Mouse (Mus musculus): ENCODE data around the gene Cacnb1. TPM values are rescaled to one million over a fixed set of nuclear protein-coding genes. Genes with fewer than 3 reads are reported as not detected.
A peak's percentile ranks its signal among the peaks of the same experiment; 100 is the strongest.

Gene Cacnb1
- polyA plus RNA-seq, 1 experiment from 2014 or later = 5.8 TPM

GRCm38 (mm10) chr11:97983983-97984382 is 38.9 kb downstream of the Cacnb1 start:
- no peak for ATAC-seq (replicated peaks; ENCODE audit: insufficient number of reproducible peaks, insufficient read depth, low FRiP score, low read depth)
- 71% methylated on average over 1 of the region's 1 CpGs for WGBS
- Histone ChIP-seq H3K36me3 (no peaks in the 10 kb centered on the region), H3K4me2 (no peak overlapping the region), H3K9me3 (replicated peaks) (no peaks in the 10 kb centered on the region), H3K27me3 (peaks cover 34% of the 10 kb centered on the region), H3K27ac (no peak overlapping the region), H3K4me3 (no peak overlapping the region), H3K4me1 (replicated peaks) (peaks cover 27% of the 10 kb centered on the region), H3K9ac (no peak overlapping the region)

GRCm38 (mm10) chr11:97983506-97983905 is 39.3 kb downstream of the Cacnb1 start:
- Histone ChIP-seq H3K27me3 (peaks cover 34% of the 10 kb centered on the region), H3K9ac (no peak overlapping the region), H3K4me1 (replicated peaks) (peaks cover 27% of the 10 kb centered on the region), H3K9me3 (replicated peaks) (no peaks in the 10 kb centered on the region), H3K4me2 (no peak overlapping the region), H3K36me3 (no peaks in the 10 kb centered on the region), H3K4me3 (no peak overlapping the region), H3K27ac (no peak overlapping the region)
- ATAC-seq (replicated peaks; ENCODE audit: insufficient number of reproducible peaks, insufficient read depth, low FRiP score, low read depth) = no peak
- 95% methylated on average over 3 of the region's 3 CpGs for WGBS

GRCm38 (mm10) chr11:97982721-97983120 is 40.1 kb downstream of the Cacnb1 start:
- 81% methylated on average over 9 of the region's 9 CpGs for WGBS
- no peaks in the 10 kb centered on the region for H3K36me3 ChIP-seq
- no peak overlapping the region for H3K4me2 ChIP-seq
- no peaks in the 10 kb centered on the region for H3K9me3 ChIP-seq (replicated peaks)
- ATAC-seq (replicated peaks; ENCODE audit: insufficient number of reproducible peaks, insufficient read depth, low FRiP score, low read depth) = no peak
- no peak overlapping the region for H3K9ac ChIP-seq
- peaks cover 29% of the 10 kb centered on the region for H3K4me1 ChIP-seq (replicated peaks)
- H3K27me3 ChIP-seq = peaks cover 35% of the 10 kb centered on the region
- no peak overlapping the region for H3K27ac ChIP-seq
- no peak overlapping the region for H3K4me3 ChIP-seq

GRCm38 (mm10) chr11:97980531-97980966 is 42.3 kb downstream of the Cacnb1 start:
- H3K4me1 ChIP-seq (replicated peaks) = peaks cover 10% of the 10 kb centered on the region; the same call in 1 of the 2 replicates
- no peak overlapping the region for H3K4me2 ChIP-seq
- WGBS = 50% methylated on average over 9 of the region's 9 CpGs
- H3K9me3 ChIP-seq (replicated peaks) = no peaks in the 10 kb centered on the region
- H3K36me3 ChIP-seq = no peaks in the 10 kb centered on the region
- no peak overlapping the region for H3K9ac ChIP-seq
- H3K4me3 ChIP-seq = no peak overlapping the region
- H3K27ac ChIP-seq = no peak overlapping the region
- peak; percentile 36; the same call in 1 of the 2 replicates for ATAC-seq (replicated peaks; ENCODE audit: insufficient number of reproducible peaks, insufficient read depth, low FRiP score, low read depth)
- peaks cover 22% of the 10 kb centered on the region for H3K27me3 ChIP-seq

GRCm38 (mm10) chr11:97979824-97980495 is 42.9 kb downstream of the Cacnb1 start:
- Histone ChIP-seq H3K9ac (no peak overlapping the region), H3K4me2 (no peak overlapping the region), H3K4me3 (no peak overlapping the region), H3K27me3 (peaks cover 17% of the 10 kb centered on the region), H3K27ac (no peak overlapping the region), H3K9me3 (replicated peaks) (no peaks in the 10 kb centered on the region), H3K4me1 (replicated peaks) (peaks cover 8% of the 10 kb centered on the region; the same call in 1 of the 2 replicates), H3K36me3 (no peaks in the 10 kb centered on the region)
- no peak for ATAC-seq (replicated peaks; ENCODE audit: insufficient number of reproducible peaks, insufficient read depth, low FRiP score, low read depth)
- WGBS = 68% methylated on average over 10 of the region's 10 CpGs

GRCm38 (mm10) chr11:97978392-97978791 is 44.4 kb downstream of the Cacnb1 start:
- Histone ChIP-seq H3K36me3 (no peaks in the 10 kb centered on the region), H3K9ac (no peak overlapping the region), H3K4me3 (no peak overlapping the region), H3K4me2 (no peak overlapping the region), H3K27me3 (peaks cover 7% of the 10 kb centered on the region; the same call in 1 of the 2 replicates), H3K4me1 (replicated peaks) (peaks cover 8% of the 10 kb centered on the region; the same call in 1 of the 2 replicates), H3K9me3 (replicated peaks) (no peaks in the 10 kb centered on the region), H3K27ac (no peak overlapping the region)
- WGBS = 68% methylated on average over 13 of the region's 13 CpGs
- 0 out of 2 replicates have a peak, but pooled peaks have one; percentile 15 for ATAC-seq (replicated peaks; ENCODE audit: insufficient number of reproducible peaks, insufficient read depth, low FRiP score, low read depth)

GRCm38 (mm10) chr11:97977797-97978196 is 45.0 kb downstream of the Cacnb1 start:
- no peak overlapping the region for H3K27ac ChIP-seq
- 0 out of 2 replicates have a peak, but pooled peaks cover 4% of the 10 kb centered on the region for H3K27me3 ChIP-seq
- H3K4me1 ChIP-seq (replicated peaks) = peaks cover 8% of the 10 kb centered on the region; the same call in 1 of the 2 replicates
- no peaks in the 10 kb centered on the region for H3K36me3 ChIP-seq
- 73% methylated on average over 5 of the region's 5 CpGs for WGBS
- H3K9me3 ChIP-seq (replicated peaks) = no peaks in the 10 kb centered on the region
- H3K9ac ChIP-seq = no peak overlapping the region
- H3K4me3 ChIP-seq = no peak overlapping the region
- ATAC-seq (replicated peaks; ENCODE audit: insufficient number of reproducible peaks, insufficient read depth, low FRiP score, low read depth) = 0 out of 2 replicates have a peak, but pooled peaks have one; percentile 10
- H3K4me2 ChIP-seq = no peak overlapping the region

- no peak for ATAC-seq (replicated peaks; ENCODE audit: insufficient number of reproducible peaks, insufficient read depth, low FRiP score, low read depth)
- Histone ChIP-seq H3K9me3 (replicated peaks) (no peaks in the 10 kb centered on the region), H3K36me3 (no peaks in the 10 kb centered on the region), H3K27ac (no peak overlapping the region), H3K4me2 (no peak overlapping the region), H3K4me3 (no peak overlapping the region), H3K9ac (no peak overlapping the region), H3K27me3 (0 out of 2 replicates have a peak, but pooled peaks cover 4% of the 10 kb centered on the region), H3K4me1 (replicated peaks) (peaks cover 14% of the 10 kb centered on the region)
- WGBS = 78% methylated on average over 5 of the region's 5 CpGs
Observed at GRCm38 (mm10) chr11:97974746-97975145, 48.1 kb downstream of the Cacnb1 start.

GRCm38 (mm10) chr11:97974141-97974540 is 48.7 kb downstream of the Cacnb1 start:
- WGBS = 90% methylated on average over 5 of the region's 5 CpGs
- ATAC-seq (replicated peaks; ENCODE audit: insufficient number of reproducible peaks, insufficient read depth, low FRiP score, low read depth) = no peak
- Histone ChIP-seq H3K4me2 (no peak overlapping the region), H3K4me1 (replicated peaks) (peaks cover 14% of the 10 kb centered on the region), H3K27ac (no peak overlapping the region), H3K9me3 (replicated peaks) (no peaks in the 10 kb centered on the region), H3K36me3 (no peaks in the 10 kb centered on the region), H3K4me3 (no peak overlapping the region), H3K9ac (no peak overlapping the region), H3K27me3 (0 out of 2 replicates have a peak, but pooled peaks cover 9% of the 10 kb centered on the region)

GRCm38 (mm10) chr11:97972434-97972833 is 50.4 kb downstream of the Cacnb1 start:
- 0 out of 2 replicates have a peak, but pooled peaks cover 5% of the 10 kb centered on the region for H3K27me3 ChIP-seq
- H3K27ac ChIP-seq = no peak overlapping the region
- no peaks in the 10 kb centered on the region for H3K36me3 ChIP-seq
- peaks cover 12% of the 10 kb centered on the region for H3K4me1 ChIP-seq (replicated peaks)
- 64% methylated on average over 2 of the region's 2 CpGs for whole genome bisulfite sequencing
- H3K4me3 ChIP-seq = no peak overlapping the region
- ATAC-seq (replicated peaks; ENCODE audit: insufficient number of reproducible peaks, insufficient read depth, low FRiP score, low read depth) = no peak
- H3K9ac ChIP-seq = no peak overlapping the region
- no peak overlapping the region for H3K4me2 ChIP-seq
- no peaks in the 10 kb centered on the region for H3K9me3 ChIP-seq (replicated peaks)

- Histone ChIP-seq H3K4me3 (no peak overlapping the region), H3K4me1 (replicated peaks) (peaks cover 19% of the 10 kb centered on the region), H3K9me3 (replicated peaks) (no peaks in the 10 kb centered on the region), H3K36me3 (no peaks in the 10 kb centered on the region), H3K4me2 (peak overlapping the region; percentile 45), H3K27me3 (0 out of 2 replicates have a peak, but pooled peaks cover 5% of the 10 kb centered on the region), H3K9ac (no peak overlapping the region), H3K27ac (peak overlapping the region; percentile 42)
- 8% methylated on average over 7 of the region's 7 CpGs for WGBS
- ATAC-seq (replicated peaks; ENCODE audit: insufficient number of reproducible peaks, insufficient read depth, low FRiP score, low read depth) = peak; percentile 78
Observed at GRCm38 (mm10) chr11:97971232-97971631, 51.6 kb downstream of the Cacnb1 start.
